Mouse (Mus musculus) retina, postnatal 1 day (tissue): Measurements from ENCODE around the gene Btbd9.

ENCODE experiments used
- DNase-seq: peaks from one replicate; pipeline ENCODE4 v3.0.0-alpha.2; 2012

Gene Btbd9

GRCm38 (mm10) chr17:30237600-30237999, 338.7 kb downstream of the Btbd9 start:
- DNase-seq: no peak

- DNase-seq: peak; percentile 67
Observed at GRCm38 (mm10) chr17:30236611-30237010, 339.7 kb downstream of the Btbd9 start.

DNA sequence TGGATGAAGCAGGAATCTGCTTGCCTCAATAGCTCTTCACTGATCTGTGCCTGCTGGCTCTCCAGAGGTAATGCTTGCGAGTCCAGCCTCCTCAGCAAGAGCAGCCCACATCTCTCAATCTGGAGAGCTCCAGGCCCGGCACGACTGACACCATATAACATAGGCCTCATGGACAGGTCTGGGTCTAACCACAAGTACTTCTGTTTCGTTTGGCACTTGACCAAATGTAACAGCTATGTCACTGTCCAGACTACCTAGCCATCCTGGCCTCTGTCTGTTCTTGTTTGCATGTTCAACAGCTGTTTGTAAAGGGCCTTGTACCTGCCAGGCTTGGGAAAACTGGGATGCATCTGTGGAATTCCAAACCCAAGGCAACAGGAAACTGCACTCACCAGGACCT, 340.9 kb downstream of the Btbd9 start:
- no peak for DNase-seq

- DNase-seq: peak; percentile 54
Observed at GRCm38 (mm10) chr17:30232698-30233097, 343.6 kb downstream of the Btbd9 start.

DNA sequence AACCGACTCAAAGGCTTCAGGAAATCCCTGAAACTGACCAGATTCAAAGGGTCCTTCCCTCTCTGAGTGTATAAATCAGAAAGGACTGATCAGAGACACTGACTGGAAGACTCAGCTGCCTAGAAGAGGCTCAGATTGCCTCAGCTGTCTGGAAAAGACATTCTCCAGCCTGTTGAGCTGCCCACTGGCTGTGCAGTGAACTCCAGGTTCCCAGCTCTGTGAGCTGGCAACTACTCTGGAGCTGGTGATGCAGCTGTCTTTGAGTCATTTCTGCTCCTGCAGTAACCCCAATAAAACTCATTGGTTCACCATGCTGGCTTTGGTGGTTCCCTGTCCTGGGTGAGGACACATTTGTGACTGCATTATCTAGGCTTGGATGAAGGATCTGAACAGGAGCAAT, 344.8 kb downstream of the Btbd9 start:
- DNase-seq: no peak

DNA sequence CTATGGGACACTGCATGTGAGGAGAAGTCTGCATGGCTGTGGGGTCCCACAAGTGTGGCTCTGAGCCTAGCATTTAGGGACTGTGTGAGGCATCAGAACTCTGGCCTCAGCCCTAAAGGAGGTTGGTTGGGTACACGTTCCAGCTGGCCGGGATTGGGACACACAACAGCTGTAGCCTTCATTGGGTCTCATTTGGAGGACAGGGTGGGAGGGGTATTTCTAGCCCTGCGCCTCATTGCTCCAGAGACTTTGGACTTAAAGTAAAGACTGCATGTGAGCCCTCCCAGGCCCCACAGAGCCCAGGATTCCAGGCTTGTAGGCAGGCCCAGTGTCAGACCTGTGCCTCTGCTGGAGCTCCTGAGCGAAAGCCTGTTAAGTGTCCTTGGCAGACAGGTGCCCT, 345.9 kb downstream of the Btbd9 start:
- DNase-seq: no peak

- DNase-seq: no peak
Observed at GRCm38 (mm10) chr17:30228439-30229215, 347.7 kb downstream of the Btbd9 start.

GRCm38 (mm10) chr17:30225030-30225740, 351.1 kb downstream of the Btbd9 start:
- DNase-seq: no peak

DNA sequence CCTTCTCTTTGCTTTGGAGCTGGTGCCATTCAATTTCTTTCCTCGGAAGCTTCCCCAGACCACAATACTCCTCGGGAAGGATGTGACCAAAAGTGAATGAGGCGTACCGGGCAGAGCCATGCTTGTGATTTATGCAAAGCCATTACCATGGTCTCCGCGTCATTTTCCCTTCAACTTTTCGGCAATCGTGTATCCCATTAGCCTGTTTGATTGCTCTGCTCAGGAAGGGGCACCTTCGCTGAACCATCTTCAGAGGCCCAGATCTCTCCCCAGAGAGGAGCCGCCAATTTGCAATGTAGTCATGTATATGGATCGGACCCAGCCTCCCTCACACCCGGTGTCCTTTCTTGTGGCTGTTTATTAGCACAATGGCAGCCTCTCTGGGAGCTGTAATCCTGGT, 353.5 kb downstream of the Btbd9 start:
- no peak for DNase-seq

DNA sequence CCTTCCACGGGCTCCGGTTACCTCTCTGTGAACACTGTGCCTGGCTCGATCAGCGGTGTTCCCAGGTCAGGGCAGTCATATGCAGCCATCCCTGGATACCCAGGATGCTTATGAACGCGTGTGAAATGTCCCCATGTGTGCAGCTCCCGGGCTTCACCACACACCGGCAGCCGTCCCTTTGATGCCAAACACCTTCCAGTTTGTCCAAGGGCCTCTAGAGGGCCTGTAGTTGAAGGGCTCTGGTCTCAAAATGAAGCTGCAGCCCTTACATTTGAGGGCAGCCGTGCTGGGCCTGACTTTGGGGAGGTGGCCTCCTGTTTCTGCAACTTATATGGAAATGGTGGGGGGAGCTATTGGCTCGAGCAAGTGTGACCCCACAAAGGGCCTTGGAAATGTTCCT, 353.9 kb downstream of the Btbd9 start:
- no peak for DNase-seq

GRCm38 (mm10) chr17:30221677-30222076, 354.6 kb downstream of the Btbd9 start:
- DNase-seq: no peak

GRCm38 (mm10) chr17:30215741-30216140, 360.5 kb downstream of the Btbd9 start:
- no peak for DNase-seq

DNA sequence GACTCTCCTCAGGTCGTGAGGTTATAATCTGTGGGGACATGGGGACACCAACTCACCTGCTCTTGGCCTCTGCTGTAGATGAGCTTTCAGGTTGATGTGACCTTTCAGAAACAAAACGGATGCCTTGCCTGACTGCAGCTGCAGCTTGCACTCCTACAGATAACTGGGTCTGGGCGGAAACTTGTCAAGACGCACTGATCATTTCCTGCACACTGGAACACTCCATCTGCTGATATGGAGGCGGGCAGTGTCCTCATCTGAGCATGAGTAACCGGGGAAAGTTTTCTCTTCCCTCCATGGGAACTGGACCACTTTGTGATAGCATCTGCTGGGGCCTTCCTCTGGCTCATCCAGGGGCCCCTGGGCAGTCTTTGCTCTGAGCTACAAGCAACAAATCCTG, 361.9 kb downstream of the Btbd9 start:
- no peak for DNase-seq

DNA sequence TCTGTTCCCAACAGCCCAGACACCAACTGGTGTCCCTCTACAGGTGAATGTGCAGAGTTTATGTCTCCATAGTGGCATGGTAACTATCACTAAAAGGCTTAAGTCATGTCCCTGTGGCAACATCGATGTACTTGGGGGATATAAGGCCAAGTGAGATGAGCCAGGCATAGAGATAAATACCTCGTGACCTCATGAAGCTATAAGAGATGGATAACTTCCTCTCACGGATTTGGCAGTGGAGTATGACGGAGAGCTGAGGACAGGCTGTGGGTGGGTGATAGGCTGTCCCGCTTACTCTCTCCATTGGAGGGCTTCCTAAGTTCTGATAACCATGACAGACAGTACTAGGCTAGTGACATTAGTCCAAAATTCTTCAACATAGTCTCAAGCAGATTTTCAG, 362.9 kb downstream of the Btbd9 start:
- no peak for DNase-seq

GRCm38 (mm10) chr17:30212647-30213046, 363.6 kb downstream of the Btbd9 start:
- DNase-seq: no peak

DNA sequence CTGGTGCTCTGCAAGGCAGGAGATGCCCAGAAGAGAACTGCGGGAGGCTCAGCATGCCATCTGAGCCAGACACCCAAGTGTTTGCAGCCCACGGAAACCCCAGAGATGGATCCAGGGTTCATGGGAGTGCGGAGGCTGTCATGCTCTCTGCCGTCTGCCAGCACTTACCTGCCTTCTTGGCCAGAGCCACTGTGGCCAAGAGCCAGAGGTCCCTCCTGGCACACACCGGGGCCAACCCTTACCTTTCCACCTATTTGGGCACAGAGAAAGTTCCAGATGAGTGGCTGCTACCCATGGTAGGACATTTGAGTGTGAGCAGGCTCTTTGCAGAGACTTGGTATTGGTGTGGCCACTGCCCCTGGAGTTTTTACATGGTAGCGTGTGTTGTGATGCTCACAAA, 365.4 kb downstream of the Btbd9 start:
- no peak for DNase-seq

DNA sequence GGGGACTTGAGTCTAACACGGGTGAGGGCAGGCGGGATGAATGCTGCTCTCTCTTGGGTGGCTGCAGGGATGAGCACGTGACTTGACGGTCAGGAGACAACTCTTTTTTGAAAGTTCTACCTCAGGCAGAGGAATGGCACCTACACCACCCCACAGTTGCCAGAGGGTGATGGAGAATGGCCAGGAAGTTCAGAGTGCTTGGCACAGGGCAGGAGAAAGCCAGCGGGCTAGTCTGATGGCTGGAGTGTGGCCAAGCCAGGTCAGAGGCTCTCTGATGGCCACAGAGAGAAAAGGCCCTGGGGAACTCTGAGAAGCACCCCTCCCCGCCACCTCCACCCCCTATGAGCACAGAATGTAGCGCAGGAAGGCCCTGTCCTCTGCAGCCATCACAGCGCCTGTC, 366.0 kb downstream of the Btbd9 start:
- no peak for DNase-seq

DNA sequence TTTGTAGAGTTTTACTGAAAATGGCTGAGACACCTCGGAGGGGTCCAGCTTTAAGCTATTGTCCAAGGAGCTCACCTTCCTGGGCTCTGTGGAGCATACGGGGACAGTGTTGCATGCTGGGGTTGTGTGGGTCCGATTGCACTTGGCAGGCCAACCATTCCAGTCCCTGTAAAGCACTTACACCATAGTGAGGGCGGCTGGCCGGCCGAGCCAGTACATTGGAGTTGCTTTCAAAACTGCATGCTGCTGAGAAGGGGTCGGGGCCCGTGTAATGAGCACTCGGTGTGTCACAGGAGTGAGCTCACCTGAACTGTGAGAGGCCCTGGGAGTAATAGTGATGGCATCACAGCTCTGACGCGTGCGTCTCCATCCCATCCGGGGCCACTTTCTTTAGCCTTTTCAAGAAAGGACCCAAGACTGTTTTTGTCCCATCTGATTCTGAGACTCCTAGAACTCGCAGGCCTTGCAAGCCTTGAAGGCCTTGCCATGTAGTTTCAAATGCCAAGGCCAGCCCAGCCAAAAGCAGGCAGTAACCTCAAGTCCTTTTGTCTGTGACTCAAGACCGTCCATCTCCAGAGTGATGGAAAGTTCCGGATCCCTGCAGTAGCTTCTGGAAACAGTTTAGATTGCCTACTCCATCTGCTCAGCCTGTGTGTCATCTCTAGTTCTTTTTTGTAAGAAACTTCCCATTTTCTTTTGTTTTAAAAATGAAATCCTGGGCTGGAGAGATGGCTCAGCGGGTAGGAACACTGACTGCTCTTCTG, 371.0 kb downstream of the Btbd9 start:
- DNase-seq: no peak

DNA sequence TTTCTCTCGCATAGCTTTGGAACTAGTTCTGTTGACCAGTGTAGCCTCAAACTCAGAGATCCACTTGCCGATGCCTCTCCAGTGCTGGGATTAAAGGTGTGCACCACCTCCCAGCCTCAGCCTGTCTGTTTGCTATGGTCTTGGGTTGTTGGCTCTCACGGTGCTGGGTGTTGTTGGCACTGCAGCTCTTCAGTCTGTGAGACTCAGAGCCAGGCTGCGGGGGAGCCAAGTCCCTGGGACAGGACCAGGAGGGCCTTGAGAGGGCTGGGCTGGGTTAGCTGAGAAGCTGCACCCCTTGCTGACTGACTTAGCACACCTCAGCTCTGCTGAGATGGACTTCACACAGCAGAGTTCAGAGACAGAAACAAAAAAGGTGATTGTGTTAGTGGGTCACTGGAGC, 376.0 kb downstream of the Btbd9 start:
- DNase-seq: no peak

- DNase-seq: no peak
Observed at GRCm38 (mm10) chr17:30199374-30200247, 376.7 kb downstream of the Btbd9 start.

DNA sequence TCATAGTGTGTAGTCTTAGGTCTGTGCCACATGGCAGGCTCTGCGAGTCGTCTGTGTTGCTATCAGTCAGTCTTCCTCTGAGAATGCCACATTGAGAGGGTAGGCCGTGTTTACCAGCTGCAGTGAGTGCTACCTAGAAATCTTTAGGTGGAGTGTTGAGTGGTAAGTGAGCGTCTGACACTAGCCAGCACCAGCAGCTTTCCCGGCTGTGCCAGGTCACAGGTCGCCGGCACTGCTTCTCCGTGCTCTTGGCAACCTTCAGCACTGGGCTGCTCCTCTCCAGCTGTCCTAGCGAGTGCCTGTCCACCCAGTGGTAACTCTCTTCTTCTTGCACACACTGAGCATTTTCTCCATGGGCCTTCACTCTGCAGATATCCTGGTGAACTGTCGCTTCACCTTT, 377.9 kb downstream of the Btbd9 start:
- no peak for DNase-seq

DNA sequence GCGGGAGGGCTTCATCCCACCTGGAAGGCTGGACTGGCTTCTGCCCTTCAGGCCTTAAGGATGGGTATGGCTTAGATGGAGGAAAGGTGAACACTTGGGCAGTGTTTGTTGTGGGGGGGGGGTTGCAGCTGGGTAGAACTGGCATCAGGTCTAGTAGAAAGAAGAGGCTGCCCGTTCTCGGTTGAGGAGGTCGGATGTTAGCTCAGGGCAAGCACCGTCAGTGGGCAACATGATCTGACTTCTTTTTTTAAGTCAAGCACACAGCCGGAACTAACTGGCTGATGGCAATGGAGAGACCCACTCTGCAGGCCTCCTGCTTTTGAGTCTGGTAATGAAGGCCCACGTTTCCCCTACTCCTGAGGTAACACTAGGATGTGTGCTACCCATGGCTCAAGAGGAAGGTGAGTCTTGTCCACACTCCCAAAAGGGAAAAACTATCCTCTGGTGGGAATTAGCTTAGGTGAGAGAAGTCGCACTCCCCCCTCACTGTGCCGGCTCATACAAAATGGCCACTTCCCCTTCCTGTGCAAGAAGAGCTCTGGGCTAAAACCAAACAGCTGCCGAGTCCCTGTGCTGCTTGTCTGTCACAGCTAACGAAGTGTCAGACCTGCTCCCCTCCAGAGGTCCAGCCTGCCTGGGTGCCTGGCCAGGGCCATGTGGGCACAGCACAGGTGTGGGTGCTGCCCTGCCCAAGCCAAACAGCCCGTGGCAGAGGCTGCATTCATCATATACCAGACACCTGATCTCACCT, 378.8 kb downstream of the Btbd9 start:
- no peak for DNase-seq
